Mouse (Mus musculus): ENCODE measurements around the gene Tep1. TPM values are rescaled to one million over a fixed set of nuclear protein-coding genes. Genes with fewer than 3 reads are reported as not detected.

Gene Tep1
- polyA plus RNA-seq, 1 experiment from 2014 or later = 6.1 TPM

DNA sequence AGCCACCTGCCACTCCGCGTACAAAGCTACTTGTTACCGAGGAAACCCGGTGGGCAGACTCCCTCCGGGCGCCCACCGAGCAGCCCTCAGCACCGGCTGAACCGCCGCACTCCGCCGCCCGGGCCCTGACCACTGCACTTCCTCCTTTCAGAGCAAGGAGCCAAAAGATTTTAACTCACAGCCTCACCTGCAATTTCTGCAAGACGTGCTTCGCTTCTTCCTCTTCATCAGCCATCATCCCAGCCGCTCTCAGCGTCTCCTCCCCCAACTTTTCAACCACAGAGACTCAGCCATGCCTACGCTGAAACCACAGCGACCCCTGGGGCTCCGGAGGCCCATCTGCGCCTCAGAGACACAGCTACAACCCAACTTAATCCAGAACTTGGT, 85.1 kb downstream of the Tep1 start, which contains the start of gene Ttc5:
Gene Ttc5 (minus strand): TSS at position 269 of the 387 bp plus-strand sequence.
- WGBS = under 1% methylated on average over 21 of the region's 21 CpGs
- no peaks in the 10 kb centered on the region for H3K9me3 ChIP-seq (replicated peaks)
- H3K36me3 ChIP-seq = peaks cover 18% of the 10 kb centered on the region
- peak within 1 kb of the TSS; percentile 74 for H3K4me2 ChIP-seq
- ATAC-seq (ENCODE audit: insufficient number of reproducible peaks, low FRiP score) = peak; percentile 89
- peak within 1 kb of the TSS; percentile 82 for H3K9ac ChIP-seq
- H3K27ac ChIP-seq (ENCODE audit: poor library complexity, severe bottlenecking) = peak within 1 kb of the TSS; percentile 67
- H3K27me3 ChIP-seq (replicated peaks) = no peaks in the 10 kb centered on the region
- H3K4me3 ChIP-seq = peak within 1 kb of the TSS; percentile 90
- H3K4me1 ChIP-seq (replicated peaks) = peaks cover 6% of the 10 kb centered on the region; the same call in 1 of the 2 replicates

DNA sequence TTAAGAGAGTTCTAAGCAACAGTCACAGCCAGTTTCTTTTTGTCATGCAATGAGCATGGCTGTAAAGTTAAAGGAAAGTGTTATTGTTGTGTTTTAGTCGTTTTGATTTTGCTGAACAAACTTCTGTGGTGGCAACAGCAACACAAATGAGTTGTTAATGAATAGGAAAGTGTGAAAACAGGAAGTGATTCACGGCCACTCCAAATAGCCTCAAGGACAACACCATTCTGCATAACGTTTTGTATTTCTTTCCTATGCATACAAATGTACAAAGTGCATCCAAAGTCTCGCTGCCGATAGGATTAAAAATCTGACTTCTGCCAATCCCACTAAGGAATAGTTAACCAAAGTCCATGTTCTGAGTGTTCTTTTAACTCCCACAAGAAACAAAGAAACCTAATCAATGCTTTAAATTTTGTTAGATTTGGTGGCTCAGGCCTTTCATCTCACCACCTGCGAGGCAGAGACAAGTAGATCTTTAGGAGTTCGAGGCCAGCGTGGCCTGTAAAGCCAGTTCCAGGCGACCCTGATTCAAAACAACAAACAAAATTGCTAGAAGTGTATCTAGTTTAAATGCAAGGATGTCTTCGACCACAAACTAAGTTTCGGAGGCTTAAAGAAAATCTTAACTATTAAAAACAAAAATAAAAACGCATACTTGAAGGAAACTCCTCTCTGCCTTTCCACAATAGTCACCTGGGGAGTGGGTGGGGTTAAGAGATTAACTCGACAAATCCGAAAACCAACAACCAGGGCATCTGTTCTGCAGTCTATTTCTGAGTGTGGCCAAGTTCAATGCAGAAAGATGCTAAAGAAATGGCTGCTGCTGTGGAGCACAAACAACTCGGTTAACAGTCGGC, 85.7 kb downstream of the Tep1 start:
- Histone ChIP-seq H3K4me1 (replicated peaks) (peaks cover 6% of the 10 kb centered on the region; the same call in 1 of the 2 replicates), H3K4me2 (peak overlapping the region; percentile 74), H3K27ac (ENCODE audit: poor library complexity, severe bottlenecking) (peak overlapping the region; percentile 67), H3K36me3 (peaks cover 19% of the 10 kb centered on the region), H3K9ac (peak overlapping the region; percentile 82), H3K9me3 (replicated peaks) (no peaks in the 10 kb centered on the region), H3K4me3 (peak overlapping the region; percentile 90), H3K27me3 (replicated peaks) (no peaks in the 10 kb centered on the region)
- 24% methylated on average over 16 of the region's 16 CpGs for WGBS
- ATAC-seq (ENCODE audit: insufficient number of reproducible peaks, low FRiP score) = peak; percentile 48; the same call in 1 of the 2 replicates

DNA sequence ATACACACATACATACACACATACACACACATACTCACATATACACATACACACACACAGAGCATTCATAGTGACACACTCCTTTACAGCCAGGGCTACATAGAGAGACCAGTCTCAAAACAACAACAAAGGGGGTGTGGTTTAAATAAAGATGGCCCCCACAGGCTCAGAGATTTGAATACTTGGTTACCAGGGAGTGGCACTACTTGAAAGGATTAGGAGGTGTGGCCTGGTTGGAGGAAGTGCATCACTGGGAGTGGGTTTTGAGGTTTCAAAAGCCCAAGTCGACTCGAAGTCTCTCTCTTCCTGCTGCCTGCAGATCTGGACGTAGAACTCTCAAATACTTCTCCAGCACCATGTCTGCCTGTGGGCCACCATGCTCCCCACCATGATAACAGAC, 88.2 kb downstream of the Tep1 start:
- H3K4me1 ChIP-seq (replicated peaks) = peaks cover 6% of the 10 kb centered on the region; the same call in 1 of the 2 replicates
- no peak overlapping the region for H3K27ac ChIP-seq (ENCODE audit: poor library complexity, severe bottlenecking)
- H3K27me3 ChIP-seq (replicated peaks) = no peaks in the 10 kb centered on the region
- H3K36me3 ChIP-seq = peaks cover 28% of the 10 kb centered on the region
- no peak overlapping the region for H3K9ac ChIP-seq
- H3K4me3 ChIP-seq = no peak overlapping the region
- ATAC-seq (ENCODE audit: insufficient number of reproducible peaks, low FRiP score) = no peak
- H3K4me2 ChIP-seq = no peak overlapping the region
- WGBS = 89% methylated on average over 3 of the region's 3 CpGs
- H3K9me3 ChIP-seq (replicated peaks) = no peaks in the 10 kb centered on the region

Other genes with a start within 250 kb of the Tep1 start
- not detected in 2 replicates for gene Olfr745, start 231.2 kb downstream of the Tep1 start, polyA plus RNA-seq (2016; fragmentation: Nextera tagmentation; extraction: Ambion mirVana)
- not detected in 2 replicates for gene Olfr746, start 223.5 kb downstream of the Tep1 start, polyA plus RNA-seq (2016; fragmentation: Nextera tagmentation; extraction: Ambion mirVana)
- not detected in 2 replicates for gene Olfr747, start 177.4 kb downstream of the Tep1 start, polyA plus RNA-seq (2016; fragmentation: Nextera tagmentation; extraction: Ambion mirVana)
- not detected in 2 replicates for gene Olfr748, start 163.2 kb downstream of the Tep1 start, polyA plus RNA-seq (2016; fragmentation: Nextera tagmentation; extraction: Ambion mirVana)
- gene Olfr749, start 125.5 kb downstream of the Tep1 start, polyA plus RNA-seq (2016; fragmentation: Nextera tagmentation; extraction: Ambion mirVana) = not detected in 2 replicates
- gene Ttc5, start 85.0 kb downstream of the Tep1 start, polyA plus RNA-seq (2016; fragmentation: Nextera tagmentation; extraction: Ambion mirVana) = 46.1 and 48.1 TPM in 2 replicates
- not detected in 2 replicates for gene Ccnb1ip1, start 62.8 kb downstream of the Tep1 start, polyA plus RNA-seq (2016; fragmentation: Nextera tagmentation; extraction: Ambion mirVana)
- 40.4 and 41.2 TPM in 2 replicates for gene Parp2, start 62.7 kb downstream of the Tep1 start, polyA plus RNA-seq (2016; fragmentation: Nextera tagmentation; extraction: Ambion mirVana)
- 0.08 and 0.09 TPM in 2 replicates for gene Klhl33, start 26.9 kb upstream of the Tep1 start, polyA plus RNA-seq (2016; fragmentation: Nextera tagmentation; extraction: Ambion mirVana)
- 108 and 111 TPM in 2 replicates for gene Osgep, start 54.3 kb upstream of the Tep1 start, polyA plus RNA-seq (2016; fragmentation: Nextera tagmentation; extraction: Ambion mirVana)
- gene Apex1, start 54.4 kb upstream of the Tep1 start, polyA plus RNA-seq (2016; fragmentation: Nextera tagmentation; extraction: Ambion mirVana) = 152 and 159 TPM in 2 replicates
- gene Pip4p1, start 60.3 kb upstream of the Tep1 start, polyA plus RNA-seq (2016; fragmentation: Nextera tagmentation; extraction: Ambion mirVana) = 33.6 and 37.3 TPM in 2 replicates
- 39.0 and 43.8 TPM in 2 replicates for gene Pnp, start 60.5 kb upstream of the Tep1 start, polyA plus RNA-seq (2016; fragmentation: Nextera tagmentation; extraction: Ambion mirVana)
- gene Gm49342, start 74.0 kb upstream of the Tep1 start, polyA plus RNA-seq (2016; fragmentation: Nextera tagmentation; extraction: Ambion mirVana) = not detected in 2 replicates
- gene Pnp2, start 85.4 kb upstream of the Tep1 start, polyA plus RNA-seq (2016; fragmentation: Nextera tagmentation; extraction: Ambion mirVana) = 0.17 and 0.32 TPM in 2 replicates
- 0.41 TPM in 1 of 2 replicates, not detected in the other for gene Rnase10, start 137.2 kb upstream of the Tep1 start, polyA plus RNA-seq (2016; fragmentation: Nextera tagmentation; extraction: Ambion mirVana)
- gene Rnase9, start 171.3 kb upstream of the Tep1 start, polyA plus RNA-seq (2016; fragmentation: Nextera tagmentation; extraction: Ambion mirVana) = not detected in 2 replicates
- not detected in 2 replicates for gene Rnase11, start 179.6 kb upstream of the Tep1 start, polyA plus RNA-seq (2016; fragmentation: Nextera tagmentation; extraction: Ambion mirVana)
- gene Rnase12, start 187.1 kb upstream of the Tep1 start, polyA plus RNA-seq (2016; fragmentation: Nextera tagmentation; extraction: Ambion mirVana) = 0.51 and 0.70 TPM in 2 replicates
- gene Olfr750, start 203.9 kb upstream of the Tep1 start, polyA plus RNA-seq (2016; fragmentation: Nextera tagmentation; extraction: Ambion mirVana) = not detected in 2 replicates
- gene Rnase4, start 220.5 kb upstream of the Tep1 start, polyA plus RNA-seq (2016; fragmentation: Nextera tagmentation; extraction: Ambion mirVana) = 13.7 and 15.0 TPM in 2 replicates
- 2.0 and 3.2 TPM in 2 replicates for gene Ang, start 220.6 kb upstream of the Tep1 start, polyA plus RNA-seq (2016; fragmentation: Nextera tagmentation; extraction: Ambion mirVana)
- gene Eddm3b, start 243.9 kb upstream of the Tep1 start, polyA plus RNA-seq (2016; fragmentation: Nextera tagmentation; extraction: Ambion mirVana) = not detected in 2 replicates

All from heart, embryonic 12.5 days (tissue).